Mouse (Mus musculus): Measurements from ENCODE around the gene Pced1b.

GRCm38 (mm10) chr15:97291291-97292050, 44.6 kb downstream of the Pced1b start:
- TF ChIP-seq CTCF (IDR thresholded peaks at IDR 0.05), result no peak
- TF ChIP-seq POLR2A (IDR thresholded peaks at IDR 0.05; ENCODE audit: insufficient read depth, low read depth, low read length), result no peak

All from heart, adult 2 months (tissue).